Mouse (Mus musculus): ENCODE data around the gene Osbp2. TPM values are rescaled to one million over a fixed set of nuclear protein-coding genes. Genes with fewer than 3 reads are reported as not detected.

Gene Osbp2
- polyA plus RNA-seq, 1 experiment from 2014 or later, result 33.9 TPM

DNA sequence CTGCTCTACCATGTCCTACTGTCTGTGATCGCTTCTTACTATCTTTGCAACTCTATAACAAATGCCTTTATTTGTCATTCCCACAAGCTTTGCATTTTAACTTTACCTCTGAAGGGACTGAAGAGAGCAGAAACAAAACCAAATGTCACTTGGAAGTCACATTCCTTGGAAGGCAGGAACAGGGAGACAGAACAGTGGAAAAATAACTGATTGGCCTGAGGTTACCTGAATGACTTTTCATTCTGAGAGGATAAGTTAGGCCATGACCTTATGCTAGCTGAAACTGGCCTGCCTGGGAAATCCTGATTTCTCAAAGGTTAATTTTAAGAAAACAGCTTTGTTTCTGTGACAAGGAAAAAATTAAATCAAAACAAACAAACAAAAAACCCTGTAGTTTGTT lies 32.2 kb upstream of the Osbp2 start:
- no peaks in the 10 kb centered on the region for H3K9me3 ChIP-seq (replicated peaks)
- H3K27ac ChIP-seq (replicated peaks), result no peak overlapping the region
- peaks cover 19% of the 10 kb centered on the region for H3K4me1 ChIP-seq
- H3K9ac ChIP-seq (replicated peaks), result no peak overlapping the region
- WGBS, result 95% methylated on average over 1 of the region's 1 CpGs
- H3K27me3 ChIP-seq (replicated peaks), result no peaks in the 10 kb centered on the region
- 0 out of 2 replicates have a peak overlapping the region, but pooled peaks have one; percentile 15 for H3K4me2 ChIP-seq
- peaks cover 24% of the 10 kb centered on the region for H3K36me3 ChIP-seq
- no peak overlapping the region for H3K4me3 ChIP-seq (replicated peaks)
- ATAC-seq (ENCODE audit: low FRiP score), result no peak

DNA sequence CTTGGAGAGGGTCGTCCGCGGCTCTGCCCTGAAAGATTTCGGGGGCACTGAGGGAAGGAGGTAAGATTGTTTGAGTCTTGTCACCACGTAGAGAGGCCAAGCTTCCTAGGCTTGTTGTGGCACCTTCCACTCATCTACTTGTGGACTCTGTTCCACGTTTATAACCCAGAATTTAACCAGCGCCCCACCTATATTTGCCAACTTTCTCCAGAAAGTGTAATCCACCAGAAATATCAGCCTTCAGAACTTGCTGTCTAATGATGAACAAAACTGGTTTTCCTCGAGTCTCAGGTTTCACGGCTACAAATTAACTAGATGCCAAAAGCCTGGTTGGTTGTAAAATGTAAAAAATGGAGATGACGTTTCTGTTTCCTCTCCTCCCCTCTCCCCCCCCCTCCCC lies 31.8 kb upstream of the Osbp2 start:
- ATAC-seq (ENCODE audit: low FRiP score), result no peak
- Histone ChIP-seq H3K4me3 (replicated peaks) (peak overlapping the region; percentile 48), H3K27ac (replicated peaks) (peak overlapping the region; percentile 71), H3K36me3 (peaks cover 24% of the 10 kb centered on the region), H3K4me2 (peak overlapping the region; percentile 70), H3K9ac (replicated peaks) (peak overlapping the region; percentile 49), H3K9me3 (replicated peaks) (no peaks in the 10 kb centered on the region), H3K4me1 (peaks cover 18% of the 10 kb centered on the region), H3K27me3 (replicated peaks) (no peaks in the 10 kb centered on the region)
- 2% methylated on average over 10 of the region's 10 CpGs for WGBS

DNA sequence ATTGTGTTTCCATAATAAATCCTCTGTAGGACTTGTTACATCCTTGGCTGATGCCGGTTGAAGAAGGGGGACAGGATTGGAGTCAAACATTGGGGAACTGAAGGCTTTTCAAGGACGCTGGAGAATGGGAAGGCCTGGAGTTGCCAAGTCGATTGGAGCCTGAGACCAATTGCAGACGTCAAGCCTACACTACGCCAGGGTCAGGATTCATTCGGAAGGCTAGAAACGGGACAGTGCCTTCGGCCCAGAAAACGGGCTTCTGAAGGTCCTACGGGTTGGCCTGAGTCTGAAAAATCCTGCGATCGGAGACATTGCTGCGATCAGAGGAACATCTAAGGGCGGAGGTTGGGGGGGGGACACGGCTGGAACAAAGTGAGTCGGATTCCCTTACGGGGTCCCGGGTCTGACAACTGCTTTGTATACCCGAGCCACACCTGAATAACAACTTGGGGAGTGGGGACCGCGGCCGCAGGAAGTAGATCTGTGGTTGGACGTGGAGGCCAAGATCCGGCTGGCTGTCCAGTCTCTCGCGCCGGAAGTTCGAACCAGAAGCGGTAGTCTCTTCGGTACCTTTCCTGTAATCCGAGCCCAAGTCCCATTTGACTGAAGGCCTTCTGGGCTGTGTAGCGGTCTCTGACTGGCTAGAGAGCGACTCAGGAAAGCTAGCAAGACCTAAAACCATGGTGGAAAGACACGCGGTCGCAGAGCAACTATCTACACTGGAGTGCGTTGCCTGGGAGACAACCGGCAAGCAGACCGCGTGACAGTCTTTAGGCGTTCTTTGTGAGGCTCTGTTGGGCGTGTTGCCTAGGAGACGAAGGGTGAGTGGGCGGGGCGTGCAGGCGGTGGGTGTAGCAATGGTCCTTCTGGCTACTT lies 30.9 kb upstream of the Osbp2 start, which contains the start of the genes 4921536K21Rik and Dusp18:
4921536K21Rik (minus strand) TSS at position 693 of the 876 bp plus-strand sequence.
Dusp18 (plus strand) TSS at position 835 of the 876 bp plus-strand sequence.
- Histone ChIP-seq H3K27ac (replicated peaks) (peak within 1 kb of the TSS; percentile 71), H3K4me2 (peak within 1 kb of the TSS; percentile 70), H3K36me3 (peaks cover 24% of the 10 kb centered on the region), H3K4me3 (replicated peaks) (peak within 1 kb of the TSS; percentile 48), H3K9me3 (replicated peaks) (no peaks in the 10 kb centered on the region), H3K27me3 (replicated peaks) (no peaks in the 10 kb centered on the region; the same call in 1 of the 2 replicates), H3K9ac (replicated peaks) (peak within 1 kb of the TSS; percentile 49), H3K4me1 (peaks cover 14% of the 10 kb centered on the region)
- 2% methylated on average over 46 of the region's 46 CpGs for WGBS
- ATAC-seq (ENCODE audit: low FRiP score), result peak; percentile 98

DNA sequence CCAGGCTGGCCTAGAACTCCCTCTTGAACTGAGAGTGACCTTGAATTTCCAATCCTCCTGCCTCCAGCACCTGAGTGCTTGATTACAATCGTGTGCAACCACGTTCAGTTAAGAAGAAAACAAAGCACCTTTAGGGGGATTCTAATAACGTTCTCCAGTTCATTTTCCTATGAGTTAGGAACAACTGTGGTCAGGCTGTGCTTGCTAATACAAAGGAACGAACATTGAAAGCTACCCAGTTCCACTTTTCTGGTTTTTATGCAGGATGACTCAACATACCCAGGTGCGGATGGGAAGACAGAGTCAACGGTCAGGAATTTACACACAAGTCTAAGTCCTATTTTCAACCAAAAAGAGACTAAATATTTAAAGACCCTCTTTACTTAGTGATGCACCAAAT lies 30.3 kb upstream of the Osbp2 start:
- 80% methylated on average over 6 of the region's 6 CpGs for WGBS
- peaks cover 23% of the 10 kb centered on the region for H3K36me3 ChIP-seq
- H3K9me3 ChIP-seq (replicated peaks), result no peaks in the 10 kb centered on the region
- H3K9ac ChIP-seq (replicated peaks), result no peak overlapping the region
- peaks cover 14% of the 10 kb centered on the region for H3K4me1 ChIP-seq
- H3K4me2 ChIP-seq, result peak overlapping the region; percentile 70
- no peak for ATAC-seq (ENCODE audit: low FRiP score)
- no peaks in the 10 kb centered on the region; the same call in 1 of the 2 replicates for H3K27me3 ChIP-seq (replicated peaks)
- peak overlapping the region; percentile 71; the same call in 1 of the 2 replicates for H3K27ac ChIP-seq (replicated peaks)
- H3K4me3 ChIP-seq (replicated peaks), result peak overlapping the region; percentile 48

DNA sequence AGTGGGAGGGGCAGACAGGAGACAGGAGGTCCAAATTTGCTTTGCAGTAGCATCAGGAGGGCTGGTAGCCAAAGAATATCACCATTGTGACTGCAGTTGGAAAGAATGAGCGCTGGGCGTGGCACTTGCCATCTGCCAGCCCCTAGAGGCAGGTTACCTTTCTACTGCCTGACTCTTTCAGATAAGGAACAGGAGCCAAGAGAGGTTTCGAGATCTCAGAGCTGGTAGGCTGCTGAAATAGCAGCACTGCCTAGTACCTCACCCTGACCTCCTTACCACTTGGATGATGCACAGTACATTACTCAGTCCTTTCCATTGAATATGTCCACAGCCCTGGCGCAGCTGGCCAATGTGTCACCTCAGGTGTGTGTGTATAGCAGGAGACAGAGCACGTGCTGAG lies 23.6 kb upstream of the Osbp2 start:
- WGBS, result 76% methylated on average over 5 of the region's 5 CpGs

DNA sequence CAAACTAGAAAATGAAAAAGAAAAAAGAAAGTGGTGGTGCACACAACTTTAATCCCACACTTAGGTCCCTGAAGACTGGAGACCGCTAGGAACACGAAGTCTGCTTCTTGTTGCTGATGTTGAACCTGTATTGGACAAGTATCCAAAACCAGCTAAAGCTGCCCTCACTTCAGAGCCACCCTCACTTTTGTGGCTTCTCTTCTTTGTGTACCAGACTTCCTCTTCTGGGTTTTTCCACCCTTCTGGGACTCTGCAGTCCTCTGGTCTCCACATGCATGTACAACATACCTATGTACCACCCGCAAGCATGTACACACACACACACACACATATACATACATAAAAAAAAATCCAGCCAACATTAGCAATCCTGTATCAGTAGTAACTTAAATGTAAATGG lies 20.0 kb upstream of the Osbp2 start:
- H3K27me3 ChIP-seq (replicated peaks), result no peaks in the 10 kb centered on the region; the same call in 1 of the 2 replicates
- H3K4me3 ChIP-seq (replicated peaks), result no peak overlapping the region
- no peaks in the 10 kb centered on the region for H3K36me3 ChIP-seq
- WGBS, result 85% methylated on average over 3 of the region's 3 CpGs
- H3K4me2 ChIP-seq, result no peak overlapping the region
- H3K9me3 ChIP-seq (replicated peaks), result no peaks in the 10 kb centered on the region
- no peak overlapping the region for H3K27ac ChIP-seq (replicated peaks)
- H3K9ac ChIP-seq (replicated peaks), result no peak overlapping the region
- ATAC-seq (ENCODE audit: low FRiP score), result no peak
- H3K4me1 ChIP-seq, result peaks cover 5% of the 10 kb centered on the region; the same call in 1 of the 2 replicates

More for the DNA sequence above, 23.6 kb upstream of the Osbp2 start:
- Histone ChIP-seq H3K4me2 (no peak overlapping the region), H3K4me3 (replicated peaks) (no peak overlapping the region), H3K27ac (replicated peaks) (no peak overlapping the region), H3K4me1 (peaks cover 5% of the 10 kb centered on the region; the same call in 1 of the 2 replicates), H3K36me3 (no peaks in the 10 kb centered on the region), H3K27me3 (replicated peaks) (no peaks in the 10 kb centered on the region; the same call in 1 of the 2 replicates), H3K9me3 (replicated peaks) (no peaks in the 10 kb centered on the region), H3K9ac (replicated peaks) (no peak overlapping the region)
- ATAC-seq (ENCODE audit: low FRiP score), result no peak

DNA sequence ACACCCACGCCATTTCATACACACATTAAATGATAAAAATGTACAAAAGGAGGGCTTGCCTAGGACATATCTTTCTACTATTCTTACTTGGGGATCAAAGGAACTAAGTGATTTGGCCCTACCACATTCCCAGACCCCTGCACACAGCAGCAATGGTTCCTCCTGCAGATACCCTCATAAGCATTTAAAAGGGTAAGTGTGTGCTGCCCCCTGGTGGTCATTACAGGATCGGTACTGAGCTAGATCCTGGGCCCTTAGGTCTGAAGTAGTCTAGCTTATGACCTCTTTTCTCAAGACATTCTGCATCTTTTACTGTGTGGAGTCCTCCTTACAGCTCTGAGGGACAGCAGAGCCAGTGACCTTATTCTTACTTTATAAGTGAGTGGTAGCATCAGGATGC lies 16.1 kb upstream of the Osbp2 start:
- Histone ChIP-seq H3K27me3 (replicated peaks) (no peaks in the 10 kb centered on the region; the same call in 1 of the 2 replicates), H3K4me1 (peaks cover 5% of the 10 kb centered on the region; the same call in 1 of the 2 replicates)
- no peak for ATAC-seq (ENCODE audit: low FRiP score)

DNA sequence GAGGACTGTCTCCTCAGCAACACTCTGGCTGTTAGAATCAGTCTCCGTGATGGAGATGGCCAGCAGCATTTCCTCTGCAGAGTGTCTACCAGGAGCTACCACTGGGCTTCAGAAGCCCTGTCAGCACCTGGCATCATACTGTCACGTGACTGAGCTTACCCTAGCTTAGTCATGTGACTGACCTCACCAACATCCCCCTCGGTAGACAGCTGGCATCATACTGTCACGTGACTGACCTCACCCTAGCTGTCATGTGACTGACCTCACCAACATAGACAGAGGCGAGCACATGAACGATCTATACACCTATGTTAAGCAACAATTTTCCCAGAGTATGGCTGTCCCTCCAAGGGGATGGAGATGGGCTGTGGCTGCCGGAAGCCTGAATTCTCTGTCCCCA lies 15.0 kb upstream of the Osbp2 start:
- Histone ChIP-seq H3K4me3 (replicated peaks) (no peak overlapping the region), H3K9ac (replicated peaks) (no peak overlapping the region), H3K9me3 (replicated peaks) (no peaks in the 10 kb centered on the region), H3K4me2 (no peak overlapping the region), H3K4me1 (no peaks in the 10 kb centered on the region), H3K27me3 (replicated peaks) (no peaks in the 10 kb centered on the region; the same call in 1 of the 2 replicates), H3K27ac (replicated peaks) (no peak overlapping the region), H3K36me3 (no peaks in the 10 kb centered on the region)
- ATAC-seq (ENCODE audit: low FRiP score), result no peak
- 85% methylated on average over 7 of the region's 7 CpGs for WGBS

More for the DNA sequence above, 16.1 kb upstream of the Osbp2 start:
- no peaks in the 10 kb centered on the region for H3K36me3 ChIP-seq
- H3K4me3 ChIP-seq (replicated peaks), result no peak overlapping the region
- no peaks in the 10 kb centered on the region for H3K9me3 ChIP-seq (replicated peaks)
- no peak overlapping the region for H3K27ac ChIP-seq (replicated peaks)
- WGBS, result 43% methylated on average over 2 of the region's 2 CpGs
- H3K9ac ChIP-seq (replicated peaks), result no peak overlapping the region
- no peak overlapping the region for H3K4me2 ChIP-seq

DNA sequence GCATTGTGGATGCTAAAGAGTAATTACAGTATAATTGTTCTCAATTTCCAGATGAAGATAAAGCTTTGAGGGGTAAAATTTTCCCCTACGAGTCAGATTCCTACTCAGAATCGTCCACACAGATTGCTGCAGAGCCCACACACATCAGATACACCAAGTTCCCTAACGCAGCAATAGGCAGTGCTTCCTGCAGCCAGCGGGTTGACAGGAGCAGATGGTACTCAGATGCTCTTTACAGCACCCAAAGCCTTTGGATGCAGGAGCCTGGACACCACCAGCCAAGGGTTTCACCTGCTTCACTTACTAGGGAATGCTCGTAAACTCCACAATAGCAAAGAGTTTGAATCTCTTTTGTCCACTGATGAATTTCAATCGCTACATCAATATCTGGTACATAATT lies 12.7 kb upstream of the Osbp2 start:
- H3K27me3 ChIP-seq (replicated peaks), result no peaks in the 10 kb centered on the region; the same call in 1 of the 2 replicates
- H3K4me2 ChIP-seq, result no peak overlapping the region
- no peak overlapping the region for H3K4me3 ChIP-seq (replicated peaks)
- ATAC-seq (ENCODE audit: low FRiP score), result no peak
- no peaks in the 10 kb centered on the region for H3K36me3 ChIP-seq
- H3K27ac ChIP-seq (replicated peaks), result no peak overlapping the region
- H3K9ac ChIP-seq (replicated peaks), result no peak overlapping the region
- no peaks in the 10 kb centered on the region for H3K9me3 ChIP-seq (replicated peaks)
- H3K4me1 ChIP-seq, result no peaks in the 10 kb centered on the region
- 78% methylated on average over 6 of the region's 6 CpGs for WGBS

DNA sequence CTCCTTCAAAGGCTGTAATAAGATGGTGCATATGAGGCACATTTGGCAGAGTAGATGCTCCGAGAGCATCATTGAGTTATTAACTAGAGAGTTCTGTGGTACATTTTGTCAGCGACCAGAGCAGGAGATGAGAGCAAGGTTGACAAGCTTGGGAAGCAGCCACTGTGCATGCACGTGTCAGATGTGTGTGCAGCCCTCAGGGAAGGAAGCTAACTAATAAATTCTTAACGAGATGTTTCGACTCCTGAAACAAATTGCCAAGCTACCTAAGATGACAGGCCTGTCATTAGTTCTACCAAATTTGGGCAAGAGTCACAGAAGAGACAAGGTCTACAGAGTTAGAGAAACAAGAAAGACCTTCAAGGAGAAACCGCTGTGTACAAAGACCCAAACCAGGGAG lies 640 bp upstream of the Osbp2 start:
- Histone ChIP-seq H3K36me3 (no peaks in the 10 kb centered on the region), H3K9ac (replicated peaks) (no peak overlapping the region), H3K27ac (replicated peaks) (0 out of 2 replicates have a peak overlapping the region, but pooled peaks have one; percentile 6), H3K4me3 (replicated peaks) (peak overlapping the region; percentile 48), H3K27me3 (replicated peaks) (0 out of 2 replicates have a peak, but pooled peaks cover 8% of the 10 kb centered on the region), H3K4me2 (peak overlapping the region; percentile 80), H3K9me3 (replicated peaks) (no peaks in the 10 kb centered on the region), H3K4me1 (peaks cover 18% of the 10 kb centered on the region)
- ATAC-seq (ENCODE audit: low FRiP score), result 0 out of 2 replicates have a peak, but pooled peaks have one; percentile 28
- 26% methylated on average over 6 of the region's 6 CpGs for WGBS

DNA sequence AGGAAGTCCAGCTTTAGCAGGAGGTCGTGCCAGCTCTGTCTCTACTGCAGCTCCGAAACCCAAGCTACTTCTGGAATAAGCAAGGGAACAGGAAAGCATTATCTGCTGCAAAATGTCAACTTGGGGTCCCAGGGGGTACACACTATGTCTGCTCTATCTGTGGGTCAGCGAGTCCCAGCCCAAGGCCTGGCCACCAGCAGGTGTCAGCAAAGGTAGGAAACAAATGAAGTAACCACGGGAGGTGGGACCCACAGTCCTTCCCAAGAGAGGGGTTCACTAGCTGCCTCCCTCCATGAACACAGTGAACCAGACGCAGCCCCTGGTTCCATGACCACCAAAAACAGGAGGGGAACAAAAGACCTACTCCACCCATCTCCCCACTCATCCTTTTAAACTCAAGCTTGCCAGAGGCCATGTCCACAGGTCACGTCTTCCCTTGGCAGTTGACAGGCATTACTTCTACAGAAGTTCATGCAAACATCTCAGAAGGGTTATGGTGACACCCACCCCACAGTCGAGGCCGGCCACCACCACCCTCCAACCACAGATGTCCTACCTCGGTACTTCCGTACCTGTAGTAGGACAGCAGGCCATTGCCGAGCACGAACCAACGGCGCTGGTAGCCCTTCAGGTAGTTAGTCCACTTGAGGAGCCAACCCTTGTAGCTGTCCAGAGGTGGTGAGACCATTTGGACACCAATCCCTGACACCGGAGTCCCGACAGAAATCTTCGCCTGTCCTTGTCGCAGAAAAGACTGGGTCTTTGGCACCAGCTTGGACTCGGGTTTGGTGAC lies 846 bp downstream of the Osbp2 start:
- H3K27ac ChIP-seq (replicated peaks), result no peak overlapping the region

More for the DNA sequence above, 846 bp downstream of the Osbp2 start:
- H3K27me3 ChIP-seq (replicated peaks), result 0 out of 2 replicates have a peak, but pooled peaks cover 8% of the 10 kb centered on the region
- H3K4me2 ChIP-seq, result peak overlapping the region; percentile 80
- ATAC-seq (ENCODE audit: low FRiP score), result peak; percentile 7; the same call in 1 of the 2 replicates
- no peaks in the 10 kb centered on the region for H3K9me3 ChIP-seq (replicated peaks)
- WGBS, result 76% methylated on average over 19 of the region's 19 CpGs
- H3K36me3 ChIP-seq, result no peaks in the 10 kb centered on the region
- H3K4me1 ChIP-seq, result peaks cover 18% of the 10 kb centered on the region
- peak overlapping the region; percentile 48 for H3K4me3 ChIP-seq (replicated peaks)
- H3K9ac ChIP-seq (replicated peaks), result no peak overlapping the region; the same call in 1 of the 2 replicates
